Mouse (Mus musculus) midbrain, embryonic 15.5 days (tissue): ENCODE measurements around the gene Pycr1. TPM values are rescaled to one million over a fixed set of nuclear protein-coding genes. Genes with fewer than 3 reads are reported as not detected.
"Not testable (repeated sequence)": the region's sequence is repeated elsewhere in the genome, so short reads cannot be mapped to it uniquely, and the experiment has no call there.

Experiments used
- ATAC-seq: fragments of 200-750 bp; cut with Nextera tagmentation; replicated peaks from 2 replicates; pipeline ENCODE4 v1.8.0; 2017; ENCODE audit warnings: moderate TSS enrichment
- H3K27ac ChIP-seq: fragments of 300-500 bp; sonication (generic); 2 replicates; pipeline ENCODE4 v1.5.1; 2015; ENCODE audit warnings: mild to moderate bottlenecking, inconsistent platforms
- H3K27me3 ChIP-seq: fragments of 300-500 bp; sonication (generic); replicated peaks from 2 replicates; pipeline ENCODE4 v1.6.1; 2015; ENCODE audit warnings: inconsistent platforms
- H3K36me3 ChIP-seq: fragments of 300-500 bp; sonication (generic); replicated peaks from 2 replicates; pipeline ENCODE4 v1.6.1; 2015; ENCODE audit warnings: inconsistent platforms
- H3K4me1 ChIP-seq: fragments of 300-500 bp; sonication (generic); 2 replicates; pipeline ENCODE4 v1.6.1; 2015; ENCODE audit warnings: inconsistent platforms
- H3K4me2 ChIP-seq: fragments of 300-500 bp; sonication (generic); 2 replicates; pipeline ENCODE4 v1.6.1; 2015; ENCODE audit warnings: inconsistent platforms, mild to moderate bottlenecking, moderate library complexity
- H3K4me3 ChIP-seq: fragments of 300-500 bp; sonication (generic); 2 replicates; pipeline ENCODE4 v1.5.1; 2015; ENCODE audit warnings: mild to moderate bottlenecking, inconsistent platforms
- H3K9ac ChIP-seq: fragments of 300-500 bp; sonication (generic); 2 replicates; pipeline ENCODE4 v1.6.1; 2015; ENCODE audit warnings: mild to moderate bottlenecking, inconsistent platforms
- H3K9me3 ChIP-seq: fragments of 300-500 bp; sonication (generic); 2 replicates; pipeline ENCODE4 v1.6.1; 2016; ENCODE audit warnings: inconsistent platforms
- WGBS: fragments of 180-500 bp; shearing (Covaris S2); methylation state at CpG from one replicate; pipeline ENCODE4 v1.1.7; 2015; ENCODE audit warnings: mixed read lengths; 5-methylcytosine and 5-hydroxymethylcytosine counted together
- polyA plus RNA-seq: library from polyadenylated mRNA; unstranded; fragments of >200 nt; fragmentation: Nextera tagmentation; extraction: Ambion mirVana; gene quantifications from 2 replicates; pipeline ENCODE4 v1.2.1, GENCODE M21; 2015

Gene Pycr1
- 18.2 and 21.2 TPM in 2 replicates for polyA plus RNA-seq

- peak; percentile 99 for ATAC-seq
Measured at GRCm38 (mm10) chr11:120643601-120643987, at the start of gene Pycr1. Gene Pycr1, minus strand, starts transcription at chr11:120643769.

GRCm38 (mm10) chr11:120692471-120693011 is 49.0 kb upstream of the Pycr1 start:
- no peak for ATAC-seq
- peaks cover 2% of the 10 kb centered on the region; the same call in 1 of the 2 replicates for H3K36me3 ChIP-seq
- no peak overlapping the region for H3K4me2 ChIP-seq
- no peaks in the 10 kb centered on the region for H3K9me3 ChIP-seq
- H3K4me1 ChIP-seq, result peaks cover 14% of the 10 kb centered on the region
- no peak overlapping the region for H3K9ac ChIP-seq
- H3K27ac ChIP-seq, result no peak overlapping the region
- H3K27me3 ChIP-seq, result no peaks in the 10 kb centered on the region
- WGBS, result 98% methylated on average over 4 of the region's 4 CpGs
- no peak overlapping the region for H3K4me3 ChIP-seq

More at GRCm38 (mm10) chr11:120643601-120643987, at the start of gene Pycr1:
- peaks cover 21% of the 10 kb centered on the region for H3K4me1 ChIP-seq
- H3K9ac ChIP-seq, result peak within 1 kb of the TSS; percentile 54
- peak within 1 kb of the TSS; percentile 46 for H3K4me3 ChIP-seq
- H3K27ac ChIP-seq, result peak within 1 kb of the TSS; percentile 51; the same call in 1 of the 2 replicates
- peak within 1 kb of the TSS; percentile 84 for H3K4me2 ChIP-seq
- peaks cover 10% of the 10 kb centered on the region; the same call in 1 of the 2 replicates for H3K27me3 ChIP-seq
- H3K36me3 ChIP-seq, result no peaks in the 10 kb centered on the region
- no peaks in the 10 kb centered on the region for H3K9me3 ChIP-seq
- WGBS, result 0% methylated on average over 15 of the region's 15 CpGs

- peaks cover 8% of the 10 kb centered on the region for H3K36me3 ChIP-seq
- H3K27me3 ChIP-seq, result no peaks in the 10 kb centered on the region
- H3K4me2 ChIP-seq, result no peak overlapping the region
- ATAC-seq, result no peak
- H3K9ac ChIP-seq, result no peak overlapping the region
- H3K4me1 ChIP-seq, result no peaks in the 10 kb centered on the region
- no peak overlapping the region for H3K4me3 ChIP-seq
- H3K27ac ChIP-seq, result no peak overlapping the region
- 87% methylated on average over 3 of the region's 3 CpGs for WGBS
- H3K9me3 ChIP-seq, result no peaks in the 10 kb centered on the region
Measured at GRCm38 (mm10) chr11:120689365-120689764, 45.8 kb upstream of the Pycr1 start.

- no peak for ATAC-seq
- WGBS, result 76% methylated on average over 20 of the region's 20 CpGs
- Histone ChIP-seq H3K36me3 (peaks cover 15% of the 10 kb centered on the region), H3K9ac (no peak overlapping the region), H3K27ac (no peak overlapping the region), H3K4me3 (no peak overlapping the region), H3K4me1 (no peaks in the 10 kb centered on the region), H3K9me3 (no peaks in the 10 kb centered on the region), H3K4me2 (no peak overlapping the region), H3K27me3 (no peaks in the 10 kb centered on the region)
Measured at GRCm38 (mm10) chr11:120686650-120687272, 43.2 kb upstream of the Pycr1 start.

GRCm38 (mm10) chr11:120684660-120685059 is 41.1 kb upstream of the Pycr1 start:
- Histone ChIP-seq H3K9ac (no peak overlapping the region), H3K4me3 (no peak overlapping the region), H3K27ac (no peak overlapping the region), H3K36me3 (peaks cover 20% of the 10 kb centered on the region), H3K9me3 (no peaks in the 10 kb centered on the region), H3K4me1 (no peaks in the 10 kb centered on the region), H3K4me2 (no peak overlapping the region), H3K27me3 (no peaks in the 10 kb centered on the region)
- 99% methylated on average over 2 of the region's 2 CpGs for WGBS
- no peak for ATAC-seq

- ATAC-seq, result no peak
- H3K4me3 ChIP-seq, result no peak overlapping the region
- no peak overlapping the region for H3K4me2 ChIP-seq
- 90% methylated on average over 2 of the region's 2 CpGs for WGBS
- H3K9ac ChIP-seq, result no peak overlapping the region
- peaks cover 20% of the 10 kb centered on the region for H3K36me3 ChIP-seq
- no peaks in the 10 kb centered on the region for H3K27me3 ChIP-seq
- no peaks in the 10 kb centered on the region for H3K9me3 ChIP-seq
- H3K4me1 ChIP-seq, result no peaks in the 10 kb centered on the region
- H3K27ac ChIP-seq, result no peak overlapping the region
Measured at GRCm38 (mm10) chr11:120684086-120684485, 40.5 kb upstream of the Pycr1 start.

GRCm38 (mm10) chr11:120683536-120683935 is 40.0 kb upstream of the Pycr1 start:
- 94% methylated on average over 3 of the region's 3 CpGs for WGBS
- Histone ChIP-seq H3K4me2 (no peak overlapping the region), H3K4me3 (no peak overlapping the region), H3K9me3 (no peaks in the 10 kb centered on the region), H3K9ac (no peak overlapping the region), H3K36me3 (peaks cover 20% of the 10 kb centered on the region), H3K27me3 (no peaks in the 10 kb centered on the region), H3K27ac (no peak overlapping the region), H3K4me1 (no peaks in the 10 kb centered on the region)
- ATAC-seq, result no peak

- Histone ChIP-seq H3K4me3 (no peak overlapping the region), H3K9me3 (no peaks in the 10 kb centered on the region), H3K4me2 (no peak overlapping the region), H3K36me3 (peaks cover 20% of the 10 kb centered on the region; the same call in 1 of the 2 replicates), H3K27ac (no peak overlapping the region), H3K27me3 (no peaks in the 10 kb centered on the region), H3K4me1 (no peaks in the 10 kb centered on the region), H3K9ac (no peak overlapping the region)
- ATAC-seq, result no peak
- WGBS, result 93% methylated on average over 5 of the region's 5 CpGs
Measured at GRCm38 (mm10) chr11:120682683-120683082, 39.1 kb upstream of the Pycr1 start.

GRCm38 (mm10) chr11:120679909-120680308 is 36.3 kb upstream of the Pycr1 start:
- Histone ChIP-seq H3K9me3 (no peaks in the 10 kb centered on the region), H3K27ac (no peak overlapping the region), H3K4me3 (no peak overlapping the region), H3K4me1 (0 out of 2 replicates have a peak, but pooled peaks cover 4% of the 10 kb centered on the region), H3K4me2 (no peak overlapping the region), H3K9ac (no peak overlapping the region), H3K36me3 (peaks cover 14% of the 10 kb centered on the region; the same call in 1 of the 2 replicates), H3K27me3 (no peaks in the 10 kb centered on the region)
- ATAC-seq, result no peak
- 72% methylated on average over 3 of the region's 3 CpGs for WGBS

GRCm38 (mm10) chr11:120676951-120677350 is 33.4 kb upstream of the Pycr1 start:
- H3K27me3 ChIP-seq, result no peaks in the 10 kb centered on the region
- no peak overlapping the region for H3K4me3 ChIP-seq
- H3K9me3 ChIP-seq, result no peaks in the 10 kb centered on the region
- H3K9ac ChIP-seq, result no peak overlapping the region
- H3K4me1 ChIP-seq, result peaks cover 17% of the 10 kb centered on the region
- no peak overlapping the region for H3K27ac ChIP-seq
- H3K36me3 ChIP-seq, result peaks cover 7% of the 10 kb centered on the region; the same call in 1 of the 2 replicates
- WGBS, result 95% methylated on average over 4 of the region's 4 CpGs
- no peak overlapping the region for H3K4me2 ChIP-seq
- no peak for ATAC-seq

- not testable (repeated sequence) for H3K9ac ChIP-seq, H3K27ac ChIP-seq, H3K27me3 ChIP-seq, H3K4me2 ChIP-seq, H3K4me3 ChIP-seq, ATAC-seq, H3K36me3 ChIP-seq, H3K9me3 ChIP-seq
- peaks cover 17% of the 10 kb centered on the region for H3K4me1 ChIP-seq
- WGBS, result 86% methylated on average over 5 of the region's 5 CpGs
Measured at GRCm38 (mm10) chr11:120675875-120676274, 32.3 kb upstream of the Pycr1 start.

- H3K4me3 ChIP-seq, result peak overlapping the region; percentile 79
- 31% methylated on average over 12 of the region's 12 CpGs for WGBS
- no peaks in the 10 kb centered on the region for H3K9me3 ChIP-seq
- peaks cover 17% of the 10 kb centered on the region for H3K4me1 ChIP-seq
- H3K27ac ChIP-seq, result peak overlapping the region; percentile 94
- H3K4me2 ChIP-seq, result peak overlapping the region; percentile 66
- H3K36me3 ChIP-seq, result no peaks in the 10 kb centered on the region; the same call in 1 of the 2 replicates
- H3K9ac ChIP-seq, result peak overlapping the region; percentile 67
- peak; percentile 59 for ATAC-seq
- H3K27me3 ChIP-seq, result no peaks in the 10 kb centered on the region
Measured at GRCm38 (mm10) chr11:120673594-120674122, 30.1 kb upstream of the Pycr1 start.
